Mouse (Mus musculus) limb, embryonic 14.5 days (tissue): ENCODE data around the gene Ankib1. TPM values are rescaled to one million over a fixed set of nuclear protein-coding genes. Genes with fewer than 3 reads are reported as not detected.
"Not testable (repeated sequence)": the region's sequence is repeated elsewhere in the genome, so short reads cannot be mapped to it uniquely, and the experiment has no call there.

Experiments
- ATAC-seq: fragments of 200-750 bp; cut with Nextera tagmentation; 2 replicates; pipeline ENCODE4 v1.8.0; 2017; ENCODE audit warnings: low read depth, moderate number of reproducible peaks, moderate TSS enrichment; ENCODE audit not compliant: low FRiP score
- DNase-seq: peaks from one replicate; pipeline ENCODE4 v3.0.0-alpha.2; 2015; ENCODE audit warnings: low spot score
- H3K27ac ChIP-seq: fragments of 300-500 bp; sonication (generic); replicated peaks from 2 replicates; pipeline ENCODE4 v1.5.1; 2014; ENCODE audit warnings: low read depth, mild to moderate bottlenecking, low read length, moderate library complexity, mixed read lengths
- H3K27me3 ChIP-seq: fragments of 300-500 bp; sonication (generic); 2 replicates; pipeline ENCODE4 v1.6.1; 2014; ENCODE audit warnings: low read length, mixed read lengths; ENCODE audit not compliant: control insufficient read depth, insufficient read depth
- H3K36me3 ChIP-seq: fragments of 300-500 bp; sonication (generic); 2 replicates; pipeline ENCODE4 v1.6.1; 2014; ENCODE audit warnings: mild to moderate bottlenecking, low read length, moderate library complexity, mixed read lengths; ENCODE audit not compliant: control insufficient read depth, insufficient read depth
- H3K4me1 ChIP-seq: fragments of 300-500 bp; sonication (generic); 2 replicates; pipeline ENCODE4 v1.6.1; 2014; ENCODE audit warnings: antibody characterized with exemption, low read length, mixed read lengths; ENCODE audit not compliant: control insufficient read depth, insufficient read depth
- H3K4me2 ChIP-seq: fragments of 300-500 bp; sonication (generic); replicated peaks from 2 replicates; pipeline ENCODE4 v1.6.1; 2014; ENCODE audit warnings: low read depth, mild to moderate bottlenecking, low read length, moderate library complexity; ENCODE audit not compliant: severe bottlenecking
- H3K4me3 ChIP-seq: fragments of 300-500 bp; sonication (generic); replicated peaks from 2 replicates; pipeline ENCODE4 v1.5.1; 2014; ENCODE audit warnings: low read length
- H3K9ac ChIP-seq: fragments of 300-500 bp; sonication (generic); 2 replicates; pipeline ENCODE4 v1.6.1; 2014; ENCODE audit warnings: mild to moderate bottlenecking, low read depth, low read length, moderate library complexity; ENCODE audit not compliant: severe bottlenecking
- H3K9me3 ChIP-seq: fragments of 300-500 bp; sonication (generic); 2 replicates; pipeline ENCODE4 v1.6.1; 2016; ENCODE audit warnings: low read length; ENCODE audit not compliant: control insufficient read depth
- POLR2A ChIP-seq: fragments of 200-500 bp; IDR thresholded peaks from 2 replicates; pipeline ENCODE4 v1.8.0; 2012; ENCODE audit warnings: inconsistent platforms, mild to moderate bottlenecking, moderate library complexity, borderline replicate concordance; ENCODE audit not compliant: insufficient read depth, insufficient read length; ENCODE audit errors: extremely low read depth
- WGBS: fragments of 180-500 bp; shearing (Covaris S2); extraction: QIAGEN DNeasy Blood & Tissue Kit; methylation state at CpG from one replicate; pipeline ENCODE4 v1.1.7; 2014; 5-methylcytosine and 5-hydroxymethylcytosine counted together
- polyA plus RNA-seq, 2 experiments: library from polyadenylated mRNA; depleted of rRNA in 1 of 2; stranded (reverse) in 1 of 2; unstranded in 1 of 2; fragments of >200 nt; fragmentation: Nextera tagmentation in 1 of 2; extraction: Ambion mirVana in 1 of 2; gene quantifications; 2 replicates each; pipeline versions ENCODE4 v1.2.1 to v1.2.3; 2012 to 2014

Ankib1 gene
- polyA plus RNA-seq, 2 experiments, result 11.6 to 14.4 TPM

GRCm38 (mm10) chr5:3803292-3804165, 804 bp upstream of the Ankib1 start:
- Histone ChIP-seq H3K4me2 (peak overlapping the region; percentile 74), H3K27me3 (no peaks in the 10 kb centered on the region), H3K27ac (peak overlapping the region; percentile 73), H3K36me3 (peaks cover 9% of the 10 kb centered on the region; the same call in 1 of the 2 replicates), H3K9me3 (no peaks in the 10 kb centered on the region), H3K9ac (peak overlapping the region; percentile 86), H3K4me3 (peak overlapping the region; percentile 90), H3K4me1 (no peaks in the 10 kb centered on the region; the same call in 1 of the 2 replicates)
- no peak for TF ChIP-seq POLR2A
- WGBS, result under 1% methylated on average over 36 of the region's 36 CpGs
- DNase-seq, result peak; percentile 25
- peak; percentile 79 for ATAC-seq

GRCm38 (mm10) chr5:3801672-3802432, 873 bp downstream of the Ankib1 start:
- H3K4me3 ChIP-seq, result peak overlapping the region; percentile 90
- no peaks in the 10 kb centered on the region; the same call in 1 of the 2 replicates for H3K4me1 ChIP-seq
- DNase-seq (no peak), ATAC-seq (peak; percentile 19; the same call in 1 of the 2 replicates)
- H3K27me3 ChIP-seq, result no peaks in the 10 kb centered on the region
- H3K9me3 ChIP-seq, result no peaks in the 10 kb centered on the region
- TF ChIP-seq POLR2A, result no peak
- no peaks in the 10 kb centered on the region for H3K36me3 ChIP-seq
- 4% methylated on average over 18 of the region's 18 CpGs for WGBS
- H3K9ac ChIP-seq, result peak overlapping the region; percentile 86
- H3K4me2 ChIP-seq, result peak overlapping the region; percentile 74
- H3K27ac ChIP-seq, result peak overlapping the region; percentile 73; the same call in 1 of the 2 replicates

- no peaks in the 10 kb centered on the region for H3K9me3 ChIP-seq
- no peak overlapping the region for H3K4me3 ChIP-seq
- 69% methylated on average over 4 of the region's 4 CpGs for WGBS
- no peaks in the 10 kb centered on the region for H3K36me3 ChIP-seq
- H3K27me3 ChIP-seq, result no peaks in the 10 kb centered on the region
- no peak for DNase-seq
- H3K4me2 ChIP-seq, result no peak overlapping the region
- no peak overlapping the region for H3K9ac ChIP-seq
- no peak for ATAC-seq
- TF ChIP-seq POLR2A, result no peak
- no peak overlapping the region for H3K27ac ChIP-seq
- H3K4me1 ChIP-seq, result no peaks in the 10 kb centered on the region; the same call in 1 of the 2 replicates
These were observed 1.8 kb downstream of the Ankib1 start for GRCm38 (mm10) chr5:3800881-3801280.

GRCm38 (mm10) chr5:3800041-3800440, 2.7 kb downstream of the Ankib1 start:
- Histone ChIP-seq H3K27ac (no peak overlapping the region), H3K4me3 (no peak overlapping the region), H3K27me3 (no peaks in the 10 kb centered on the region), H3K4me1 (no peaks in the 10 kb centered on the region; the same call in 1 of the 2 replicates), H3K4me2 (no peak overlapping the region), H3K9ac (no peak overlapping the region), H3K36me3 (no peaks in the 10 kb centered on the region), H3K9me3 (no peaks in the 10 kb centered on the region)
- WGBS, result 83% methylated on average over 1 of the region's 1 CpGs
- DNase-seq (no peak), ATAC-seq (no peak)
- TF ChIP-seq POLR2A, result no peak

GRCm38 (mm10) chr5:3798656-3799055, 4.1 kb downstream of the Ankib1 start:
- not testable (repeated sequence) for DNase-seq, H3K4me2 ChIP-seq, H3K27ac ChIP-seq, ATAC-seq, H3K4me3 ChIP-seq, H3K4me1 ChIP-seq, H3K36me3 ChIP-seq, H3K9me3 ChIP-seq, H3K27me3 ChIP-seq, H3K9ac ChIP-seq

GRCm38 (mm10) chr5:3797101-3797500, 5.6 kb downstream of the Ankib1 start:
- H3K9me3 ChIP-seq, H3K4me2 ChIP-seq, ATAC-seq, DNase-seq, H3K36me3 ChIP-seq, H3K27me3 ChIP-seq, H3K9ac ChIP-seq, H3K27ac ChIP-seq, H3K4me3 ChIP-seq, H3K4me1 ChIP-seq: not testable (repeated sequence)
- 96% methylated on average over 2 of the region's 2 CpGs for WGBS
